Mouse (Mus musculus): ENCODE results near the gene Lypd3.

Lypd3 gene

DNA sequence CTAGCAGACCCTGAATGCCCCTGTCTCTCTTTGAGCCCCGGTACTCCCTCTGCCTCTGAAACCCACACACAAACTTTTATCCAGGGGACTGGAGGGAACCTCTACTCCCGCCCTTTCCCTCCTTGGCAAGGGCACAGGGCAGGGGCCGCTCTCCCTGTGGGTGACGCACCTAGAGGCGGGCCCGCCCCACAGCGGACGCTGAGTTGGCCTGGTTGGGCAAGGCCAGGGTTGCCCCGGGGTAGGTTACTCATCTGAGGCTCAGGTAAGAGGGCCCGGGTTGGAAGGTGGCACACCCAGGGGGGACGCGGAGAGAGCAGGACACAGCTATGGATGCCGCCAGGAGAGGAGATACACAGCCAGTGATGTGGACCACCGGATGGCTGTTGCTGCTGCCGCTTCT, at the start of gene Lypd3:
Lypd3 (plus strand) TSS at position 287 of the 400 bp plus-strand sequence.
- no peak for DNase-seq

DNA sequence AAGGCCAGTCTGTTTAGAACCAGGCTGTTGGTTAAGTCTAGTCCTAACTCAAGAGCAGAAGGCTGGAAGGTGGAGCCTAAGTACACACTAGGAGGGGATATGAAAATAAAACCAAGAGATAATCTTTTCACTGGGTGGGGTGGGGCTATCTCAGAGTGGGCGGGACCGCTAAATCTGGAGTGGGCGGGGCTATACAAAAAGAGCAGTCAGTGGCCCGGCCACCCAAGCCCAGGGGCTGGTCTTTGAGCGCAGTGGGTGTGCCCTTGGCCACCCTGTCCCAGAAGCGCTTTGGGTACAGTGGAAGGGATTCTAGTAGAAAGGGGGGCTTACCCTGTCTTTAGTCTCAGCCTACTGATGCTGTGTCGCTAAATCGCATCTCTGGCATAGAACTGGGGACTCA, 49.5 kb upstream of the Lypd3 start:
- DNase-seq, result no peak

DNA sequence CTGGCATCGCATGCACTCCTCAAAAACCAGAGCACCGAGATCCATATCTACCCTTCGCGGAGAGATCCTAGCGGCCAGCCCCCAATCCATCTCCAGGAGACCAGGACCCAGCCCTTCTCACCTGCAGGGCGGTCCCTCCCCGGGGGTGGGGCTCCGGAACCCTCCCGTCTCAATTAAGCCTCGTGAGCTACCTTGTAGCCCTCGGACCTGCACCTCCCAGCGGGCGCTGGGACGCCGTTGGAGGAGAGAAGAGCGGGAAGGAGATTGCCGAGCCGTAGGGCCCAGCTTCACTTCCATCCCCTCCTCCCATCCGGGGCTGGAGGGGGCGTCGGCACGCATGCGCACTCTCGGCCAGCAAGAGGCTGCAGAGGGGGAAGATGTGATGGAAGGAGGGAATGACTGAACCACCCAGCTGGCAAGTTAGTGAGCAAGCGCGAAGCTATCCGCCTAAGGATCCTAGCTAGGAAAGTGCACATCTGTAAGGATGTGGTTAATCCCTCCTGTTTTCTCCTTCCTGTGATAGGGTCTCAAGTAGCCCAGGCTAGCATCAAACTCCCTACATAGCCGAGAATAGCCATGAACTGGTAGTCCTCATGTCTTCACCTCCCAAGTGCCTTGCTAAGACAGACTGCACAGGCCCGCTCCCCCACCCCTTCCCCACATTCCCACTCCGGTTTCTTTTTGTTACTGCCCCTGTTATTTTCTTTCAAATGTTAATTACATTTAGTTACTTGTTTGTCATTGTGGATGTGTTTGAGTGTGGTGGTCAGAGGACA, 48.8 kb upstream of the Lypd3 start, which contains the start of the genes Ethe1 and Zfp575:
Ethe1 (plus strand) TSS at position 214 of the 776 bp plus-strand sequence.
Zfp575 (minus strand) TSS at position 312 of the 776 bp plus-strand sequence.
- no peak for DNase-seq

DNA sequence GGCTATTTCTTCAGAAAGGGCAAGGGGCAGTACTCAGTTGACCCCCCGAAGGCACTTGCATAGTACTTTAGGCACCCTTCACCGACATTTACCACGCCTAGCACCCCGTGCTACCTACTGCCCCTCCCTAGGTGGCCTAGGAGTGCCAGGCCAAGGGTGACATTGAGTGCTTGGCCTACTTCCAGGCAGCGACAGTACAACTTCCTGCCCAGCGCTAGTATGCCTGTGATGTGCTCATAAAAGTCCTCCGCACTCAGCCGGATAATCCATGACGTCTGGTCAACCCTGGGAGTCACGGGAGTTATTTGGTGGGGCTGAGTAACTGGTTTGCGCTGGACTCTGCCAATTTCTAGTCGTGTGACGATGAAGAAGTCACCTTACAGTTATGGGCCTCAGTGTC, 48.0 kb upstream of the Lypd3 start:
- DNase-seq, result peak; percentile 91

DNA sequence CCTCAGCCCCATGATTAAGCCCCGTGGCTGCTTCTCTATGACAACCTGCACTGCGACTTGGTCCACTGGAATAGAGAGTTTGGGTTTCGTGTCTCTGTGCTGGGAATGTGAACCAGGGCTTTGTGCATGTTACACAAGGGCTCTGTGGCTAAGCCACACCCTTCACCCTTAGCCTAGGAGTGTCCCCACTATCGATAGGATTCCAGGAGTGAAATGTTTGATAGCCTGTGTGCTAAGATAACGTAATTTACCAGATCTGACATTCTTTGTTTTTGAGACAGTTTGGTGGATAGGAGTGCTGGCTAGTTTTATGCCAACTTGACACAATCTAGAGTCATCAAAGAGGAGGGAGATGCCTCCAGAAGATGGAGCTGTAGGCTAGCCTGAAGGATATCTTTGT, 44.6 kb upstream of the Lypd3 start:
- no peak for DNase-seq

DNA sequence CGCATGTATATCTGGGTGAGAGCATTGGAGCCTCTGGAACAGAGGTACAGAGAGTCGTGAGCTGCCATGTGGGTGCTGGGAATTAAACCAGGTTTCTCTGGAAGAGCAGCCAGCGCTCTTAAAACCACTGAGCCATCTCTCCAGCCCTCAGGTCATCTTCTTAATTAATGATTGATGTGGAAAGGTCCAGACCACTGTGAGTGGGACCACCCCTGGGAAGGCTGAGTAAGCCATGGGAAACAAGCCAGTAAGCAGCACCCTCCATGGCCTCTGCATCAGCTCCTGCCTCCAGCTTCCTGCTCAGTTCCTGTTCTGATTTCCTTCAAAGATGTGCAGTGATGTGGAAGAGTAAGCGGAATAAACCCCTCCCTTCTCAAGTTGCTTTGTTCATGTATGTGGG, 44.2 kb upstream of the Lypd3 start:
- no peak for DNase-seq

DNA sequence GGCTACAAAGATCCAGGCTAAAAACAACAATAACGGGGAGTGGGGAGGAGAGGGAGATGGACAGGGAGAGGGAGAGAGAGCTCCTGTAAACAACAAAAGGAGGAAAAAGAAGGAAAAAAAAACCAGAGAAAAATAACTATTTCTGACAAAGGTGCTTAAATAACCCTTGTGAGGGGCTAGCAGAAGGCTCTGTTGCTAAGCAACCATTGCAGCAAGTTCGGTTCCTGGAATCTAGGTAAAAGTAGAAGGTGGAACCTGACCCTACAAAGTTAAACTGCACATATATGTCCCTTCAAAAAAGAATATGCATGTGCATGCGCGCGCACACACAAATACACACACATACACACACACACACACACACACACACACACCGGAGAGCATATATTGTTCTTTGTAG, 43.6 kb upstream of the Lypd3 start:
- no peak for DNase-seq

DNA sequence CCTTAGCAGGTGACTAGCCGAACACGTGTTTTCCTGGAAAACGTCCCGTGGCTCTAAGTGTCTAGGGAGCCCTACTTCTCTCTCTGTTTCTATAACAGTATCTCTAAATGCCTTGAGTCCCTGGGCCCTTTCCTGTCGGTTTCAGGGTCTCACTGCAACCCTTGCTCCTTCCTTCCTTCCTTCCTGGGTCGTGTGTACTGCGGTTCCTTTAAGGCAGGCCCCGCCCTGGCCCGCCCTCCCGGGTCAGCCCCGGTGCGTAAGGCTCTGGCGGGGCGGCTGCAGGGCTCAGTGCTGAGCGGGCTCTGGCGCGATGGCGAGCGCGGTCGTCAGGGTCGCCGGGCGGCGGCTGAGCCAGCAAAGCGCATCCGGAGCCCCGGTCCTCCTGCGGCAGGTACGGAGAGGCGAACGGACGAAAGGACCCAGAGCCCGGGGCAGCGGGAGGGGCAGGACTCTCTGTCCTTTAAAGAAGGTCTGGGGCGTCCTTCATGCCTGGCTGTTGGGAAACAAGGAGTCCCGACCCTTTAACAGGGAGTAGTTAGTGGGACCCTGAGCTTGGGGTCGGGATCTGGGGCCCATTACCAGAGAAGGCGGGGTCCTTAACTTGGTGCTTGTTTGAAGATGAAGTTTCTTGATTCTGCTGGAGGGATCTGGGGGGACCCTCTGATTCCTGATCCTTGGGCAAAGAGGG, 42.6 kb upstream of the Lypd3 start:
- peak; percentile 74 for DNase-seq

DNA sequence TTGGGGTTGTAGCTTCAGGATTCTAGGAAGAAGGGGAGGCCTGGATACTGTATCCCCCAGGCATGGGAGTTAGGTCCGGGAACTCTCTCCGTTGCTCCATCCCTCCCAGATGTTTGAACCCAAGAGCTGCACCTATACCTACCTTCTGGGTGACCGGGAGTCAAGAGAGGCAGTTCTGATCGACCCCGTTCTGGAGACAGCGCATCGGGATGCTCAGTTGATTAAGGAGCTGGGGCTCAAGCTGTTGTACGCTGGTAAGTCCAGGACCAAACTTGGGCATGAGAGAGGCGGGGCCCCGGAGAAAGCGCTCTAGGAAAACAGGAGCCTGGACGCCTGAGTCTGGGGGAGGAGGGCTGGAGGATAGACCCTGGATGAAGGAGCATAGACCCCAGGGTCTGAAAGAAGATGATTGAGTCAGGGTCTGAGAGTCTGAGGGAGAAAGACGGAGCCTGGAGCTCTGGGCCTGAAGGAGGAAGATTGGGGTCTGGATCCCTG, 42.0 kb upstream of the Lypd3 start:
- no peak for DNase-seq

DNA sequence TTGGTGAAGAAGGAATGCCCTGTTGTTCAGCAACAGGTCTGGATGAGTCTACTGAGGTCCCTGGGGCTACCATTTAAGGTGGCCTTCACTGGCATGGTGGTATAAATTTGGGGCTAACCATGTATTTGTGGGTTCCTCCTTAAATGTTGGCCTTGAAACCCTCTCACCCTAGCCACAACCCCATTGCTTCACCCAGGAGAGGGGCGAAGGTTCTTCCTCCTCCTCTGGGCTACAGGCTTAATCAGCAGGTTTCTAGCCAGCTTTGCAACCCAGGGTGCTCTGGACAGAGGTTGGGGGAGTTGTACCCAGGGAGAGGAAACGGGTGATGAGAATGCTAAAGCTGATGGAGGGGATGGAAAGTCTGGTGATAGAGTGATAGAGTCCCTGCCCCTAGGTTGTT, 40.9 kb upstream of the Lypd3 start:
- no peak for DNase-seq

DNA sequence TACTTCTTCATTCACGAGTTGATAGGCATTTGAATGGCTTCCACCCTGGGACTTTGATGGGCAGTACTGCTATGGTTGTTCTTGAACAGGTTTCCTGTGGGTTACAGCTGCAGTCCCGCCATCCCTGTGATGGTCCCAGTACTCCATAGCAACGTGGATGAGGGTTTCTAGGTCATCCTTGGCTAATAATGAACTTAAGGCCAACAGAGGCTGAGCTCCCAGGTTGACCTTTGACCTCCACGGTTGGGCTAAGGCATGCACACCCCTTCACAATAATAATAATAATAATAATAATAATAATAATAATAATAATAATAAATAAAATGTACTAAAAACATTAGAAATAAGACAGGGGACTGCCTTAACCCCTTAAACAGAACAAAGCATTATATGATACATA, 38.2 kb upstream of the Lypd3 start:
- no peak for DNase-seq

DNA sequence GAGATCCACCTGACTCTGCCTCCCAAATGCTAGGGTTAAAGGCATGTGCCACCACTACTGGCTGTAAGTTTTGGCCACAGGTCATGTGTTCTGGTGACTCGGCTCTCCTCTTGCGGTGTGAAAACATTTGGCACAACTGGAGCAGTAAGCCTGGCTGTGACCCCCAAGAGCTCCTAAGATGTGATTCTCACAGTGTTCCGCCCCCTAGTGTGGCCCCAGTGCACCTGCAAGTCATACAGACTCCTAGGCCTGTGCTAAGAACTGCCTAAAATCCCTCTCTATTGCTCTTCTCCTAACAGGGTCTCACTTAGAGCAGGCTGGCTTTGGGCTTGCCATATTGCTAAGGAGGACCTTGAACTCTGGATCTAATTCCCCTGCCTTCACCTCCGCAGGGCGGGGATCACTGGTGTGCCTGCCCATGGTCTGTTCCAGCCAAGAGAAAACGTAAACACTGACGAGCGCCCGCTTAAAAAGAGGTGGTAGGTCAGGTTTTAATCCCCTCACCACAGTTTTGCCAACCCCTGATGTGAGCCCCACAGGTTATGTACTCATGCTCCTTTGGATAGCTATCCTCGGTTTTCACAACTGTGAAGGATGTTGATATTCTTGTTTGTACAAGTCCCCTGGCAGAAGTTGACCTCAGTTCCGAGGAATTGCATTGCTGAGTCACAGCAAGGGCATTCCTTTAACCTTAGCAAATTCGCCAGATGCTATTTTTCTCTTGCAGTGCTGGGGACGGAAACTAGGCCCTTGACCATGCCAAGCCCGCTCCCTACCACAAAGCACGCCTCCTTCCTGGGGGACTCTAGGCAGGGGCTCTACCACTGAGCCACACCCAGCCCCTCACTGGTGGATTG, 36.9 kb upstream of the Lypd3 start:
- no peak for DNase-seq

DNA sequence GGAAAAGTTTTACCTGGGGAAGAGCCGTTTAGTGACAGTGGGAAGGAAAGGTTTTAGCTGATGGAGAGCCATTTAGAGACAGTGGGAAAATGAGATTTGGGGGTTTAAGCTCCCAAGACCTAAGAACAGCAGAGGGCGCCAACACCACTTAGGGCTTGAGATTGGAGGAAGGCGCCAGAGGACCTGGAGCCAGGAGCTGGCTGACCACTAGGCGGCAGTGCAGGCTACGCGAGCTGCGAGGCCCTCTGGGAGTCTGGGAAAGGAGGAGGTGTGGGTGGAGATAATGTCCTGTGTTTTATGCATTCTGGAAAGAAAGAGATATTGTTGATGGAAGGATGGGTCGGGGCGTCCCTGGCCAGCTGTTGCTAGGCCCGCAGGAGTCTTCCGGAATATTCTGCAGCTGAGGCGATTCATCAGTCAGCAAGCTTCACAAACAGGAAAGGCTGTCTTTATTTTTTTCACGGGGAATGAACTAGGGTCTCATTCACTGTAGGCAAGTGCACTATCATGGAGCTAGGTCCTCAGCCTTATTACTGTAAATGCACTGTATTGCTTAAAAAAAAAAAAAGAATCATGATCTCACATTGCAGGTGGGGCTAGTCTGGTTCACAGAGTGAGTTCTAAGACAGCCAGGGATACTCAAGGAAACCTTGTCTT, 35.3 kb upstream of the Lypd3 start:
- DNase-seq, result peak; percentile 90

DNA sequence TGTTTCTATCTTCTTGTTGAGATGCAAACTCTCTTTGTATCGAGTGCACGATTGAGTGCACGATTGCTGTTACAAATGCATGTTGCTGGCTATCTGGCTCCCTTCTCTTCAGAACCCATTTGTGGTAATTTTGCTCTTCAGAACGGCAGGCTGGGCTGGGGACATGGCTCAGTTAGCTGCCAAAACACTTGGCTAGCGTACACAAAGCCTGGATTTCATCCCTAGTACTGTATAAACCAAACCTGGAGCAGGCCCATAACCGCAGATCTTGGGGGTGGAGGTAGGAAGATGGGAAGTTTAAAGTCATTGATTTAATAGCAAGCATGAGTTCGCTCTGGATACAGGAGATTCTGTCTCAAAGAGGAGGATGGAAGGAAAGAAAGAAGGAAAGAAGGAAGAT, 30.8 kb upstream of the Lypd3 start:
- DNase-seq, result no peak

DNA sequence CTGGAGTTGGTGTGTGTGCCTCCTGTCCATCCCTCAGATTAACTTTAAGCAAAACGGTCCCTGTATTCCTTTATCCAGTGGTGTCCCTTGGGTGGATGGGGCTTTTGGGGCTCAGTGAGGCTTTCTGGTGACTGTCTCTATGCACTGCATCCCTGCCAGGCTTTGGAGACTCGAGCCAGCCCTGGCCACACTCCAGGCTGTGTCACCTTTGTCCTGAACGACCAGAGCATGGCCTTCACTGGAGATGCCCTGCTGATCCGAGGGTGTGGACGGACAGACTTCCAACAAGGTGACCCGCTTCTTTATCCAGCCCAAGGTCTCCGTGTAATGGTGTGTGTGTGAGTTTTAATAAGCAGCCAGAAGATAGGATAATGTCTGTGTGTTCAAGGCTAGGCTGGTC, 30.3 kb upstream of the Lypd3 start:
- no peak for DNase-seq

DNA sequence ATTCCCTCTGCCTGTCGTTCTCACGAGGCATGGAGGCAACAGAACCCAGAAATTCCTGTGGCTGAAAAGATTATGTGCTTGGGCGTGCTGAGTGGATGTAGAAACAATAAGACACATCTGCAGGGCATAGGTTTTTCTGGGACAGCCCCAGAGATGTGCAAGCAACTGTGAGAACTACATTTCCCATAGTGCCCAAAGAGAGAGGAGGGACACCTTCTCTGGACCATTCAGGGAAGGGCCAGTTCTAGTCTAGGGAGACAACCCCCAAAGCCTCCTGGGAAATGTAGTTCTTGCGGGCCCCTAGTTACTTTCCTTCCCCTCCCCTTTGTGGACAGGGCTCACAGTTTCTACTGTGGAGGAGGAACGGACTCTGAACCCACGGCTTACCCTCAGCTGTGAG, 28.3 kb upstream of the Lypd3 start:
- peak; percentile 84 for DNase-seq

DNA sequence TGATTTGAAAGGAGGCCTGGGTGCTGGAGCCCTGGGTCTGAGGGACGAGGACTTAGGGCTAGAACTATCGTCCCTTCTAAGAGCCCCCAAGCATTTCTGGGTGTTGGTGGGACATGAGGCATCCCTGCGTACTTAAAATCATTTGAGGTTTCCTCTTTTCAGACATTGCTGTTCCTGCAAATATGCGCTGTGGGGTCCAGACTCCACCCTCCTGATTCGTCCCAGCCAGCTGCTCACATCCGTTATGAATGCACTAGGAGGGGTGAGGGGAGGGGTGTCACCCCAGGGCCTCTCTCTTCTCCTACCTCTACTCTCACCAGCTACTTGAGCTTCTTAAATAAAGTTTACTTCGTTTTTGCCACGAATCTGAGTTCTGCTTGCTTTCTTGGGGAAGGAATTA, 27.8 kb upstream of the Lypd3 start:
- DNase-seq, result no peak

DNA sequence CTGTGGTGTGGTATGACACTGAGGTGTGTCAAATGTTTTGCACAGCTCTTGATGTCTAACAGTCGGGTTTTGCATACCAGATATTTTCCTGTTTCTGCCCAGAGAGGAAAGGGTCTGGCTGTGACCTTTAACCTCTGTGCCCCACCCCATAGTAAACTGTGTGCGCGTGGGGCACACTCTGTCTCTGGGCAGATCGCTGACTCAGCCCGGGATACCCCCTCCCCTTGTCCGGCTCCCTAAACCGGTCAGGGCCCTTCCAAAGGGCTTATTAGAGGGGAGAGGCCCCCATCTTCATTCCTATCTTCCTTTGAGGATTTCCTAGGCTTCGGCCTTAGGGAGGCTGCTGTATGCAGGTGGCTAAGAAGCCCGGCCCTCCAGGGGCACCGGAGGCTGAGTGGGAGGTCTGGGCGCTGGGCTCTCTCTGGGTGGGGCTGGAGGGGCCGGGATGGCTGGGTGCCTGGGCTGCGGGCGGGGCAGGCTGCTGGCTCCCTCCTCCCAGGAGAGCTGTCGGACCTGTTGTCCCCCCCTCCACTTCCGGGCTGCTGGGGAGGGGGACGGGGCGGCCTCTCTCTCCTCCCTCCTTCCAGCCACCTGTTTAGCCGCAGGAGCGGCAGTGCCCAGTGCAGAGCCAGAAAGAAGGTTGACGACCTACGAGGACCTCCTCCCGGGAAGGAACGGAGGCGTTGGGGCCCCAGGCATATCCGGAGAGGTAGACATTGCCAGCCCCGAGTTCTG, 26.0 kb upstream of the Lypd3 start, which contains the start of gene Phldb3:
Phldb3 (plus strand) TSS at position 620 of the 735 bp plus-strand sequence.
- no peak for DNase-seq

DNA sequence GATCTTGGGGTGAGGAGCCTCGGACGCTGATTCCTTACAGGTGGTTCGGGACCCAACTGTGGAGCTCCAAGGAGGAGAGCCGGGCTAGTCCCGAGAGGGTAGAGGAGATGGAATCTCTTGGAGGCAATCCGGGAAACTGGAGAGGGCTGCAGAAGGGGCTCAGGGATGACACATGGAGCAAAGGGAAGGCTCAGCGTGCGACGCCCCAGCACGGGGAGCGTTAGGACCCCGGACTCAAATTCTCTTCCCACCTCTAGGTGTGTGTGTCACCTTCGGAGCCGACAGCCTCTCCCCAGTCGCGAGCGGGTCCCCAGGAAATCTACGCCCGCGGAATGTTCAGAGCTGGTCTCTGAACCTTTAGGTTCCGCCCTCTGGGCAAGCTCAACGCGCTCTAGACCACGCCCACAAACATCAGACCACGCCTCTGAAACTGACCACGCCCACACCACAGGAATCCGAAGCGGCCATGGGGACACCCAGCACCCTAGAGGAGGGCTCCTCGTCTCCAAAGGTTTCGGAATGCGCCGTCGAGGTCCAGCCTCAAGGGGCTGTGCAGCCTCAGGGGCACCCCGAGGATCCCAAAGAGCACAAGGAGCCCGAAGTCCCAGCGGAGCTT, 25.4 kb upstream of the Lypd3 start:
- DNase-seq, result peak; percentile 92

DNA sequence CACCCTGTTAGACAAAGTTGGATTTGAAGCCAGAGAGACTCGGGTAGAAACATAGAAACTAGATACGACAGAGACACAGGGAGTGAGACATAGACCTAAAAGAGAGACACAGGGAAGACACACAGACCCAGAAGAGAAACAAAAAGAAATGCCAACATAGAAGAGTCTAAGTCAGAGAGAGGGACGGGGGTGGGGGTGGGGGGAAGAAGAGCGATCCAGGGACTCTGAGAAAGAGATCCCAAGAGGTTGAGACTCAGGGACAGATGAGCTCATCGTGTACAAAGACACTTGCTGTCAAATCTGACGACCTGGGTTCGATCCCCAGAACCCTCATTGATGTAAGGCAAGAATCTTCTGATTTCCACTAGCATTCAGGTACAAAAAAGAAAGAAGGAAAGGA, 24.6 kb upstream of the Lypd3 start:
- DNase-seq, result no peak

DNA sequence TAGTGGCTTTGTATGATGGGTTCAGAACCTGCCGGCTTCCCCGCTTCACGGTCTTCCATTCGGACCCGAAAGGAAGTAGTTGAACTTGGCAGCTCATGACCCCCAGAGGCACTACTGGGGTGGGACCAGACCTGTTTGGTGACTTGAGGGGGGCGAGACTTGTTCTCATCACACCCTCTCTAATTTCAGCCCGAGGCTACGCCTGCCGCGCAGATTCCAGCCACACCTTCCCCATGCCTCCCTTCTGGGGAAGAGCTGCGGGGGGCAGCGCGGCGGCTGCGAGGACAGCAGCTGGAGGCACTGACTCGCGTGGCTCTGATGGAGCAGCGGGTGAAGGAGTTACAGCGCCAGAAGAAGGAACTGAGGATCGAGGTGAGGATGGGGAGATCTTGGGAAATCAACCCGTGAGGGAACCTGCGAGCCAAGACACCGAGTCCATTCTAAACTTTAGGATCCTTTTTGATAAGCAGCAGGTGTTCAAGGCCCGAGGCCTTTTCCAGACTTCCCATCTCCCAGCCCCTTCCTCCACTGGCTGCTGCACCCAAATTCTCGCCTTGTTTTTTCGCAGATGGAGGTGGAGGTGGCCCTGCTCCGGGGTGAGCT, 23.9 kb upstream of the Lypd3 start:
- no peak for DNase-seq

Data from kidney, adult 11 months (tissue).